Mouse (Mus musculus) gastrocnemius, postnatal 4 days (tissue): Measurements from ENCODE around the gene Galntl6. TPM values are rescaled to one million over a fixed set of nuclear protein-coding genes. Genes with fewer than 3 reads are reported as not detected.

Experiments
- DNase-seq, 2 experiments: peaks; one replicate each; pipeline ENCODE4 v3.0.0; 2021 to 2022; ENCODE audit warnings: low spot score in 2 of 2, mixed read lengths in 2 of 2
- total RNA-seq, 2 experiments: library from RNA; stranded (reverse); gene quantifications; 2 replicates each; pipeline ENCODE4 v1.2.3; 2021

Galntl6 gene
- total RNA-seq, 2 experiments from 2014 or later: 0.20 to 0.47 TPM

DNA sequence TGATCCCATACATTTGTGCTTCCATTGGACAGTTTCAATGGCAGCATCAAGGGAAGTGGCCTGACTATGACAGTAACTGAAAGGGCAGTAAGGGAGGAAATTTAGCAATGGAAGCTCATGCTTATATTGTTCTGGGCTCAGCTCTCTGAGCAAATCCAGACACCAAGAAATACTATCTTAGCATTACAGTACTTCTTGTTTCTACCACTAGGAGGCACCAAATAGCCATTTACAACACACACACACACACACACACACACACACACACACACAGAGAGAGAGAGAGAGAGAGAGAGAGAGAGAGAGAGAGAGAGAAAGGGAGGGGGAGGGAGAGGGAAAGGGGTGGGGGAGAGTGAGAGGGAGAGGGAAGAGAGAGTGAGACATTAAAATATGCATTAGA, 1023.6 kb downstream of the Galntl6 start:
- no peak for DNase-seq

DNA sequence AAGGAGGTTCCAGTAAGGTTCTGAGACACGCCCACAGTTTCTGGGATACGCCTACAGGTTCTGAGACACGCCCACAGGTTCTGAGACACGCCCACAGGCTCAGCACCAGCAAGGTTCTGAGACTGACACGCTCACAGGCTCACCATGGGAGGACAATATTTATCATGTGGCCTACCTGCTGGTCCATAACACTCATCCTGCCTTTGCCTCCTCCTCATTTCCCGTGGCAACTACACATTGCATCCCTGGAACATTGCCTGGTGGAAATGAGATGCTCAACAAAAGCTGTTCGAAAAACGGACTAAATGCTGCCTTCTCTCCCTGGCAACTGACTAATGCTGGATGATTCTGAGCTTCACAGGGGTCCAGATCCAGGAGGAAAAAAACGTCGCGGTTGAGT, 1033.0 kb downstream of the Galntl6 start:
- DNase-seq: no peak

DNA sequence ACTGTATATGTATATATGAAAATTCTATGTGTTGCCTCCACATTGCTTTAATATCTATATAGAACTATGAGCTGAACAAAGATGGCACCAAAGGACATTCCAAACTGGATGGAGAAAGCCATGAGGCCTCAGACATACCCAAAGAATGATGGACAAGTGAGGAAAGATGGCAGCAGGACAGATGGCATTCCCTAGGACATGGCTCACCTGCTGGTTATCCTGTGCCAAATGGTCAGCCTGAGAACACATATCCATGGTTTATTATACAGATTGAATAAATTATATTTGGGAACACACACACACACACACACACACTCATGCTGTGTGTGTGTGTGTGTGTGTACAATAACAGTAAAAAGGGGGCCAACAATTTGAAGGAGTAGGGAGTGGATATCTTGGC, 1063.4 kb downstream of the Galntl6 start:
- no peak for DNase-seq

DNA sequence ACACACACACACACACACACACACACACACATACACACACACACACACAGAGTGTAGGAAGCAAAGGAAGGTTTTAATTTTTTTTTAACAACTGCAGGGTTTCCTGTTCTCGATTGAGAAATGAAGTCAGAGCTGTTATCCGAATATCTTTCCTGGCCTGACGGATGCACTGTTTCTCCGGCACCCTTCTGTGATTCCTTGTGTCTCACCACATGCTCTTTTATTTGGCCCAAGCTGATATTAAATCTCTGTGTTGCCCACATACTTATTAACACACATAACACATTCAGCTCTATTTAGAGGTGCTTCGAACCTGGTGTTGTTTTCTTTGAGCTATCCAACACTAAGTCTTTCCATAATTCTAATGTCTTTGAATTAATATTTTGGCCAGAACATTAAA, 1069.0 kb downstream of the Galntl6 start:
- DNase-seq: no peak

DNA sequence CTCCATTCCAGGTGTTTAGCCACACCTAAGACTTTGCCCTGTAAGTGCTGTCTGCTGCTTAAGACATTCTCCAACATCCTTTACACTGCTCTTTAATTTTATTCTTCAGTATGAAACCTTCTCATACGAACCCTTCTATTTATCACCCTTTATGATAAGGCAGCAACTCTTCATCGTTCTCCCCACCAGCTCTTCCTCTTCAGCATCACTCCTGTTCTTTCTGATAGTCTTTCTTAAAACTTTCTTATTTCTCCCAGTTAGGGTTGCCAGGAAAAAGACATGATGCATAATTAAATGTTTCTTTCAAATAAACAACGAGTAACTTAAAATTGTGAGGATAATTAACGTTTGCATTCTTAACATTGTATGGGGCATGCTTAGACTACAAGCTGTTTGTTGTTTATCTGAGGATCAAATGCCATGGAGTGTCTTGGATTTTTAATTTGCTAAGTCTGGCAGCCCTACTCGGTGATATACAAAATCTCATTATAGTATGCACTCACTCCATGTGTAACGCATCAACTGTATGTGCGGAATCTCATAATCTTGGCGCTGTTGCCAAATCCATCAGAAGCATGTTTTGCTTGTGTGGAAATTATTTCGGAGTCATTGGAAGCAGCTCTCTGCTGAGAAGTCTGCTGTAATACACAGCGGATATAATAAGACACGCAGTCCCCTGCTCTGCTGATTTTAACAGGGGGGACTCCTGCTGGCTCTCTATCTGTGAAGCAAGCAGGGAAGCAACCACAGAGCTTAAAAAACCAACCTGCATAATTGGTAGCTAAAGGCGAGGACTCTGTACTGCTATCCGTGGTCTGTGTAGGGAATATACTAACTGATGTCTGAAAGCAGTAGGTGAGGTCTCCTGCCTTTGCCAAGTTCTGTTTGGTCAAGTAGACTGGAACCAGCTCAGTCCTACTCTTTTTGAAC, 1069.7 kb downstream of the Galntl6 start:
- DNase-seq: no peak

DNA sequence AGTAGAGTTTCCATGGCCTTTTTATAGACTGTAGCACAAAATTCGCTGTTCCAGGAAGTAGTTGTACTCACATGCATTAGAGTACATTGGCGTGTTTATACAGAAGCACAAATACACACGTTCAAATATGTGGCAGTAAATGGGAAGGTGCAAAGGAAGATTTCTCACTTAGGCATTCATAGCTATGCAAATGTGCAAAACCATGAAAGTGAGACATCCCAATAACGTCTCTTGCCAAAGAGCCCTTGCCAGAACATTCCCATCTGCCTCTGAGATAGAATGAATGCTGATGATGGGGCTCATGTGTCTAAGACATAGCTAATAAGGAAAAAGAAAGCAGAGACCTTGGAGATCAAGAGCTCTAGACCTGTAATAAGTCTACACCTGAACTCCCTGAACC, 1071.0 kb downstream of the Galntl6 start:
- DNase-seq: no peak

DNA sequence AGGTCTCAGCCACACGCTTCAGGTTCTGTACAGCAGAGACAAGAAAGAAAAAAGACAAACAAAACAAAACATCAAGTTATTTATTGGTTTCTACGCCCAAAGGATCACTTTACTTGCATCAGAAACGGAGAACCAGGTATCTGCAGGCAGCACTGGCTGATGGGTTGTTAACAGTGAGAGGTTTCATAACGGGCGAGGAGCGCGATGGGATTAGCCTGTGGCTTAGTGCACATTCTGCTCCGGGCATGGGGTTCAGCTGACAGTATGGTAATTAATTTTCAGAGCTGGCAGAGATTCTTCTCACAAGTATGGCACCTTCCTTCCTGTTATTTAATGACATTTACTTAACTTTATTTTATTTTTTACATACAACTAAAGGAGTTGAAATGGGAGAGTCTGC, 1075.1 kb downstream of the Galntl6 start:
- DNase-seq: no peak

DNA sequence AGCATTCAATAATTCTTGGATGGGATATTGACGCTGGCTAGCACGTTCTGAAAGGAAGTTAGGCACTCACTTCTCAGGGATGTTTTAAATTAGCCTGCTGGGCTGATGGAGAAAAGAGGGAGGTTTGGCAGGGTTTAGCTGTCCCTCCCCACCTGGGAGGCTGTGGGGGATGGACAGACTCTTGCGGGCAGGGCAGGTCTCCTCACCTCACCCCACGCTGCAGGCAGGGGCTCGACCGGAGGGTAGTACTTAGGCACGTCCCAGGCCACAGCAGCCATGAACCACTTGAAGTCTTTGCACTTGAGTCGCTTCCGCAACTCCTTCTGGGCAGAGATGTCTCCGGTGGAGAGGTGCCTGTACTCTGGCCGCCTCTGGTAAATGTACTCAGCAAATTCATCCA, 1075.5 kb downstream of the Galntl6 start:
- no peak for DNase-seq

DNA sequence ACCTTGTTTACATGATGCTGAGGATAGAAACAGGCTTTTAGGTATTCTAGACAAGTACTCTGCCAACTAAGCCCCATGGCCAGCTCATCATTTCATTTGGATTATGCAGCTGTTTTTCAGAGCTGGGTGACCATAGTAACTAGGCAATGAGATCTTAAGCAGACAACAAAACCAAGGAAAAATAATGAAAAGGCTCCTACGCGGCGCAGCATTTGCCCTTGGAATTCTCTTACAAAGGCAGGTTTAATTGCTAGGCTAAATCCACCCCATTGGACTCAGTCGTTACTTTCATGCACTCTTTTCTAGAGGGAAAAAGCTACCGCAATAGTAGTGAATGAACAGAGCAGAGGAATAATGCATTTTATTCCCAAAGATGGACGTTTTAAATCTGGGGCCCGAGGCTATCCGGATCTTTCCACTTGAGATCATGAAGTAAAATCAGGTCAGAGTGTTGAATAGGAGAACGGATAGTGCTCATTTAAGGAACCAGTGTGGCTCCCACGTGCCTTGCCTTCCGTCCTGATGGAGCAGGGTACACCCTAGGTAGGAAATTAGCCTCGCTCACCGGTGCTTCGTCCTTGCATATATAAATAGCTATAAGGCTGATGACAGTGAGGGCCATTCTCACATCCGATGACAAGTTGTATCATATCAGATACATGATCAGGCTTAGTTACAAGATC, 1076.1 kb downstream of the Galntl6 start:
- DNase-seq: no peak

DNA sequence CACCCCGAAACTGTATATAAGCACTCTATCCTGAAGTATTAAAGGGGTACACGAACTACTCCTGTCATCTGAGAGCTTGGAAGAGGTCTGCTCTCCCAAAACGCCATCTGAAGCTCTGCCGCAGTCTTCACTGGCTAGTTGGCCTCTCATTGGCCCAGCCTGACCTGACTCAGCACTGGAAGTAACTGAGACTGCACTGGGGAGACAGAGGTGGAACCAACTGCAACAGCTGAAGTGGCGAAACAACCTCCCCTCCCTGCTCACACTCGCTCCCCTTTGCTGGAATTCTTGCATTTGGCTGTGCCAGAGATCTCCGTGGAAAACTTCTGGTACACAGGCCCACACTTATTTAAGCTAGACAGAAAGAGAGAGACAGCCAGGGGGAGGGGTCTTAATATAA, 1089.3 kb downstream of the Galntl6 start:
- DNase-seq: no peak

DNA sequence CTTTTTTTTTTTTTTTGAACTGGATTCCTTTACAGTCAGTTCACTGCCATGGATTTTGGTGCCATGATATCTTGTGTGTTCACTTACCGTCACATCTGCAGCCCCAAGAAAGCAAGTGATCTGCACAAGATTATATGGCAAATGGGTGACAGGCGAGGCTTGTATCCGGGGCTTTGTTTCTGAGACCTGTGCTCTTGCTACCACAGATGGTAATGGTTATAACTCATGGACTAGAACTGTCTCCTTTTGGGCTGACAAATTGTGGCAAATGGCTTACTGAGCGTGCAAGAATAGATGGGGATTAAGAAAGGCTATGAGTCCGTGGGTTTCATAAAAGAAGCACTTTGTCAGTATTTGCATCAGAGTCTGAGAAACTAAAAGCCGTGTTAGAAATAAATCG, 1096.4 kb downstream of the Galntl6 start:
- DNase-seq: no peak

DNA sequence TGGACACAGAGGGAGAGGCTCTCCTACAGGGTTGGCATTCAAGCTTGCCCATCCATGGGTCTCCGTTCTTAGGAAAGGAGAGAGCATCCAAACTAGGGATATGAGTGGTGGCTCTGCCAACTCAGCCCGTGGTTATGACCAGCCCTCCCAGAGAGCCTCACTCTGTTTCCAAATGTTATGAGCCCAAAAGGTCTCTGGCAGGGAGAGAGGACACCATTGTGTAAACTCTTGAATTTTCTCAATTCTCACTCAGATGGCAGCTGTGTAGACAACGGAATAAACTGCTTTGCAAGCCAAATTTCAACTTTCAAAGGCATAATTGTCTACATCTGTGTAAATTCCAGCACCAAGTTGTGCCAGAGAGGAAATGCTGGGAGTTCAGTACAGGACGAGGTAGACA, 1105.4 kb downstream of the Galntl6 start:
- DNase-seq: no peak

DNA sequence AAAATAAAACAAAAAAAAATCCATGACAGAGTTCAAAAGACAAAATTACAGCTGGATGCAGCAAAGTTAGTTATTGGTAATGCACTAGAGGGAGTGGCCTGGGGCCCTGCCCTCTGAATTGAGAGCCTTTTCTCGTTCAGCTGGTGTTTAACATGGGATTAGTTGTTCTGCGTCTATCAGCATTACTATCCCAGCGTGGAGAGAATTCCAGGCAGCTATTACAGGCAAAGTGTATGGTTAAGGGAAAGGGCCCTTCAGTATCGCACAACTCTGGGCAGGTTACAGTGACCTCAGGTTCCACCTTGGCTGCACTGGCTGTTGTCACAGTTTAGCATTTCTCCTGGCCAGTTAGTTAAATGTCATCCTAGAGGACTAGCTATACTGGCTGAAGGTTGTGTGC, 1107.3 kb downstream of the Galntl6 start:
- no peak for DNase-seq

DNA sequence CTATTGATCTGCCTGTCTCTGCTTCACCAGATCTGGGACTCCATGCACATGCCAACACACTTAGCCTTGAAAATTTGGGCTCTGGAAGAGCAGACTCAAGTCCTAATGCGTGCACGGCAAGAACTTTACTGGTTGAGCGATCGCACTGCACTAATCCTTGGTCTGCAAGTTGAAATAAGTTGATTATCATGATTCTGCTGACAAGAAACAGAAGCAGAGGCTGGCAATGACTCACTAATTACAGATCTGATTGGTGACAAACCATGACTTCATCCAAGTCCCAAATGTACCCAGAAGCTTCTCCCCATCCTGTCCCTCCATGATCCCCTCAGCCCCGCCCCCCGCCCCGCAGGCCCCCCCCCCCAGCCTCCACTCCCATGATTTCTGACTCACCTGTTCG, 1108.6 kb downstream of the Galntl6 start:
- no peak for DNase-seq

DNA sequence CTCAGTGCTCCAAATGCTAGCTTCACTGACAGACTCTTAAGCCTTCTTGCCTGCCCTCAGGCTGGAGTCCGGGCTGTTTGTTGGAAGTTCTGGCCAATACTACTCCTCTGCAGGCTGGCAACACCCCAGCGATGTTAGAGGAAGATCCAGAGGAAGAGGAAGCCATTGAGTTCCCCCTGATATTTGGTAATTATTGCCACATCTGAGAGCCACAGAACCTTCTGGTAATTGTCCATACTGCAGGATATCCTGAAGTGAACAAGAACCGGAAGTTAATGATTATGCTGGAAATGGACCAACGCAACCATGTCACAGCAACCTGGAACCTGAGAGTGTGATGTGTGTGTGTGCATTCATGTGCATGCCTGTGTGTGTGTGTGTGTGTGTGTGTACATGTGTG, 1111.2 kb downstream of the Galntl6 start:
- DNase-seq: no peak

DNA sequence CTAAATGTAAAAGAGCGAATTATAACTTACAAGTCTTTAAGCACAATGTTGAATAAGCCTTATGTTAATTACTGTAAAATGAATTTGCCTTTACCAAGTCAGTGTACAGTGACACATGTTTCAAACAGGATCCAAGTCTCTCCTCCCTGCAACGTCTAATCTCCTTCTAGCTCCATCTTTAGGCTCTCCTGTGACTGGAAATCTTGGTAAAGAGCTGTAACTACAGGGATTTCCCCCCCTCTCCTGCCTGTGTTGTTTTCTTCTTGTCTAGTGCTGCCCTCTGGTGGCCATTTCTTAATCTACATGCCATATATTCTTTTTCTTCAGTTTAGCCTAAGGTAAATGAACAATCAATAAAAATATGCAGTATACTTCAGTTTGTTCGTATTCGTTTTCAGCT, 1112.1 kb downstream of the Galntl6 start:
- DNase-seq: peak; percentile 49 to 67

DNA sequence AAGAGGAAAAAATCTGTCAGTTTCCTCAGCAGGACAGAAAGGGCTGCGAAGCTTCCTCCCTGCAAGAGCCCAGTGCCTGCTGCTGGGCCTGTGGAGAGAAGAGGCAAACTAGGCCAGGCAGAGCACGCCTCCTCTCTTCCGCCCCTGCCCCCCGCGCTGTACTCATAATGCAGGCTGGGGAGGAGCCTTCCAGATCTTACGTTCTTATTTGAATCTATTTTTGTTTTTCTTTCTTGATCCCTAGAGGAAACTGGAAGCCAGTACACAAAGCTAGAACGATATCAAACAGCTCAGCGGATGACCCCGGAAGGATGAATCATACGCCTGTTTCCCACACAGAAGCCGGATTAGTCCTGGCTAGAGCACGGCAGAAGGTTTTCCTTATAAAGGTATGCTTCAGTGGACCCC, 1112.6 kb downstream of the Galntl6 start:
- peak in 1 of 2 experiments; percentile 39 for DNase-seq

DNA sequence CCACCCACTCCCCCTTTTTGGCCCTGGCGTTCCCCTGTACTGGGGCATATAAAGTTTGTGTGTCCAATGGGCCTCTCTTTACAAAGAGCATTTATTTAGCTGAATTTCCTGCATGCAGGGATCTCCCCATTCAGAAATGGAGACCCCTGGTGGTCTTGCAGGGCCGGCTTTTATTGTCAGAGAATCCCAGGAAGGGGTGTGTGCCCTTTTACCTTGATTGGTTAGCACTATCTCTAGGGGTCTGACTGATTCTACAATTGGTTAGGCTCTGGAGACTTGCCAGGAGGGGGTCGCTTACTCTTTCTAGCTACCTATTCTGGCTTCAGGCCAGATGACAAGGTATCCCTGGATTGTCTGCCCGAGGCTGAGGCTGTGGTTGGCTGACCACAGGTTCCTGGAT, 1119.0 kb downstream of the Galntl6 start:
- no peak for DNase-seq

DNA sequence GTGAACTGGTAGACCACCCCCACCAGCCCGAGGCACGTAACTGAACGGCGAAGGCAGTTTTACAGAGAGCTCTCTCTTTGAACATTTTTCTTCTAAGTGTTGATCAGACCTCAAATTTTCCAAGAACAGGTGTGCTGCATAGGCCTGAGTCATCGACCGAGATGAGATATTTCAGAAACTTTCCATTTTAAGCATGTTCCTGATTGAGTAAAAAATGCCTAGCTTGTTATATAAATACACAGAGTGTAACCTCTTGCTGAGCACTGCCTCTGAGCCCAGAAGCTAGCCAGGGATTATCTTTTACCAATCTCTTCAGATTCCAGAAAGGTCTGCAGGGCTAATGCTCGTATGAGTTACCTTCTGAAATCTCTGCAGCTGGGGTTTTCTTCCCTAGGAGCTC, 1120.2 kb downstream of the Galntl6 start:
- DNase-seq: no peak

DNA sequence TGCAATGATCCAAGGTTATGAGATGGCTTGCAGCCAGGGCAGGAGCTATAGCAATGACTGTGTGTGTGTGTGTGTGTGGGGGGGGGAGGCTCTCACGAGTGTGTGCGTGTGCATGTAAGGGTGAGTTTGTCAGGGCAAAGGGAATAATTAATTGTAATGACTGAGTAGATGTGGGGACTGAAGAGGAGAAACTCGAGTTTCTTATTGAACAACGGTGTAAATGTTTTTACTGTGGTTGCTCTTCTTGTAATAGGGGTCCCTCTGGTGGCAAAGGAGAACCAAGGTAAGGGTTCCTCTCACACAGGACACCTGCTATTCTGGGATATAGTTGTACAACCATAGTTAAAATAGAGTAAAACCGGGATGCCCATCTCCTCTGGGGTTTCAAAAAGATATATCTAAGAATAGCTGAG, 1121.1 kb downstream of the Galntl6 start:
- no peak for DNase-seq

DNA sequence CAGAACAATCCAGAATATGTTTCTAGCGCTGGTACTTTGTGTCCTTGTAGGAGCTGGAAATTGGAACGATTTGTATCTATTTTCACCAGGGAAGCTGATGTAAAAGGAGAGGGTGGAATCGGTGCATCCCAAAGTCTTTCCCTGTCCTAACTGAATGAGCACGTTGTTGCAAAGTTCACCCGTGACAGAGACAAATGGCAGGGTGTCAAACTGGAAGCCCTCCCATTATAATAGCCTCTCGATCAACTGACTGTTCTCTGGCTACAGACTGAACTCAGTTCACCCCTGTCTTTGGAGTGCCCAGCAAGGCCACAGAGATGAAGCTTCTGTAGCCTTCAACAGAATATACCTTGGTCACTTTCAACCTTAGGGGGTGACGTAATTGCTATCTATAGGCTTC, 1132.9 kb downstream of the Galntl6 start:
- DNase-seq: no peak

DNA sequence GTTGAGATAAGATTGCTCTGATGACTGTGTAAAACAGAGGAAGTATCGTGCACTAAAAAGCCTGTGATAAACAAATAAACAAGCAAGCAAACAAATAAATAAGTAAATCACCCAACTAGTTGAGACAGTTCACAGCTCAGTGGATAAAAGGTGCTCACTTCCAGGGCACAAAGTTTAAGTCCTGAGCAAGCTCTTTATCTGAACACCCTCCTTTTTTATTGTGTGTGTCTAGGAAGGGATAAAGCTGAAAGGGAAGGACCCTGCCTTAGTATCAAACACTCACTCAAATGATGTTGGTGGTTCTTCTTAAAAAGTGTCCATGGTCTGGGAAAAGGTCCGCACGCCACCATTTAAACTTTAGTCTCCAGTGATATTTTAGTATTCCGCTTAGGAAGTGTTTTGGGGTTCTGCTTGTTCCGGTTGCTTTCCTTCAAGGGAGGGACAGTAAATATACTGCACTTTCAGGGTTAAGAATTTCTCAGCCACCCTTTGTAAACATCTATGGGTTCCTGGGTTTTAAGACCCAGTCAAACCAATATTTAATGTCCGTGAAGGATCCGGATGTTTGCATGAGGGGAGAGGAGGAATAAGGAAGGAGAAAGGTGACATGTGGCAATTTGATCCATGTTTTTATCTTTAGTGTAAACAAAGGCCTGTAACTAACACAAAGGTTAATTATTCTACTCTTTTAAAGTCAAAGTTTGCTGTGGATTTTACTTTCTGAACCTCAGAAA, 1134.3 kb downstream of the Galntl6 start:
- DNase-seq: no peak
